Mouse (Mus musculus) lung, adult 2 months (tissue): ENCODE measurements around the gene Nxf1.

ENCODE experiments used
- CTCF ChIP-seq: fragments of 200-500 bp; IDR thresholded peaks from 2 replicates; pipeline ENCODE4 v1.5.1; 2011; ENCODE audit warnings: mild to moderate bottlenecking, low read length, control low read depth; ENCODE audit not compliant: insufficient read depth
- POLR2A ChIP-seq: fragments of 200-500 bp; IDR thresholded peaks from 2 replicates; pipeline ENCODE4 v1.6.1; 2011; ENCODE audit warnings: low read depth, mild to moderate bottlenecking, control low read depth, low read length, borderline replicate concordance; ENCODE audit errors: extremely low read depth

- TF ChIP-seq CTCF (no peak), POLR2A (no peak)
Measured at GRCm38 (mm10) chr19:8798947-8799315, 42.1 kb downstream of the Nxf1 start.
